Mouse (Mus musculus): Measurements from ENCODE around the gene Lpin2. TPM values are rescaled to one million over a fixed set of nuclear protein-coding genes. Genes with fewer than 3 reads are reported as not detected.
A peak's percentile ranks its signal among the peaks of the same experiment; 100 is the strongest.

Gene Lpin2
- polyA plus RNA-seq, 1 experiment from 2014 or later, result 65.8 TPM

DNA sequence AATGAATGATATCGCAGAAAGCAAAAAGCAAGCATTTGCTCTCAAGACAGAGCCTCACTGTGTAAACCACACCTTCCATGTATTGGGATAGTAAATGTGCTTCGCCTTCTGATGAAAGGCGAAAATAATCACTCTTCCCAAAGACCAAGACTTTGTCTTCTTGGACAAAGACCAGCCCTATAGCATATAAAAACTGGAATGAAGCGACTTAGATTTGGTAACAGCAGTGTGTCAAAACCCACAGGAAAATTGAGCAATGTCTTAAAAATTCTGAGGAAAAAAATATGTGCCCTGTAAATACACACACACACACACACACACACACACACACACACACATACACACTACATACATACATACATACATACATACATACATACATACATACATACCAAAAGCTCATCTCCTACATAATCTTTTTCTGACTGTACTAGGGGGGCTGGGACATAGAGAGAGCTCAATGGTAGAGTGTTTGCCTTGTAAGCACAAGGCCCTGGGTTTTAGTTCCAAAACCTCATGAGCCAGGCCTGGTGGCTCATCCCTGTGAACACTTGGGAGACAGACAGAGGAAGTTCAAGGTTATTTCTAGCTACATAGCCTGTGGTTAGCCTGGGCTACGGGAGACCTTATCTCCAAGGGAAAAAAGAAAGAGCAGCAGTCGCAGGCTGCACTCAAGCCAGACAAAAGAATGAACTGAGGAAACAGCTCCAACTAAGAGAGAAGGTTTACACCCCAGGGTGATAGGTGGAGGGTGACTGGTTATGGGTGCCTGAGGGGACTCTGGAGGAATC, 95.5 kb downstream of the Lpin2 start:
- WGBS, result 76% methylated on average over 6 of the region's 6 CpGs
- H3K36me3 ChIP-seq (ENCODE audit: insufficient read depth, low read length), result no peaks in the 10 kb centered on the region

DNA sequence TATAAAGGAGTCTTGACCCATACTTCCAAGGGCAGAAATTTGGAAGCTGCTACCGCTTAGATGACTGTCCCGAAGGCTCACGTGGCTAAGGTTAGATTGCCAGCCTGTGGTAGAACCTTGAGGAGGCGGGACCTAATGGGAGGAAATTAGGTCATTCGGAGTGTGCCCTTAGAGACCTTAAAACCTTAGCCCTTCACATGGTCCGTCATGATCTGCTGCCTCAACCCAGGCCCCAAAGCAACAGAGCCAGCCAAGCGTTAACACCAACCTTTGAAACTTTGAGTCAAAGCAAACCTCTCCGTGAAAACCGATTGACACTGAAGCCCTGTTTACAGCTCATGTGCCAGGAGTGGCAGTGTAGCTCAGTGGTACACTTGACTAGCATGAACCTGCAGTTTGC, 100.4 kb downstream of the Lpin2 start:
- H3K9me3 ChIP-seq (ENCODE audit: low read length), result no peaks in the 10 kb centered on the region
- no peak overlapping the region for H3K4me3 ChIP-seq (ENCODE audit: low read depth, low read length)
- WGBS, result 92% methylated on average over 9 of the region's 9 CpGs
- peaks cover 11% of the 10 kb centered on the region; the same call in 1 of the 2 replicates for H3K4me1 ChIP-seq (ENCODE audit: insufficient read depth, low read depth, low read length)
- no peaks in the 10 kb centered on the region for H3K36me3 ChIP-seq (ENCODE audit: insufficient read depth, low read length)
- H3K9ac ChIP-seq (replicated peaks; ENCODE audit: low read depth), result no peak overlapping the region
- no peak overlapping the region for H3K27ac ChIP-seq (ENCODE audit: low read length)
- ATAC-seq (no peak), DNase-seq (ENCODE audit: low spot score) (no peak)
- H3K27me3 ChIP-seq (replicated peaks; ENCODE audit: insufficient read depth, low read length), result no peaks in the 10 kb centered on the region
- TF ChIP-seq EP300 (IDR thresholded peaks at IDR 0.05) (no peak), CTCF (IDR thresholded peaks at IDR 0.05) (no peak)
- no peak overlapping the region for H3K4me2 ChIP-seq (replicated peaks; ENCODE audit: low read depth, low read length)

More for the DNA sequence above, 95.5 kb downstream of the Lpin2 start:
- ATAC-seq (peak; percentile 23; the same call in 1 of the 2 replicates), DNase-seq (ENCODE audit: low spot score) (peak; percentile 50)
- Histone ChIP-seq H3K9me3 (ENCODE audit: low read length) (no peaks in the 10 kb centered on the region), H3K4me2 (replicated peaks; ENCODE audit: low read depth, low read length) (no peak overlapping the region), H3K27ac (ENCODE audit: low read length) (no peak overlapping the region), H3K9ac (replicated peaks; ENCODE audit: low read depth) (no peak overlapping the region), H3K4me1 (ENCODE audit: insufficient read depth, low read depth, low read length) (no peaks in the 10 kb centered on the region), H3K27me3 (replicated peaks; ENCODE audit: insufficient read depth, low read length) (no peaks in the 10 kb centered on the region), H3K4me3 (ENCODE audit: low read depth, low read length) (no peak overlapping the region)
- TF ChIP-seq EP300 (IDR thresholded peaks at IDR 0.05) (no peak), CTCF (IDR thresholded peaks at IDR 0.05) (no peak)

DNA sequence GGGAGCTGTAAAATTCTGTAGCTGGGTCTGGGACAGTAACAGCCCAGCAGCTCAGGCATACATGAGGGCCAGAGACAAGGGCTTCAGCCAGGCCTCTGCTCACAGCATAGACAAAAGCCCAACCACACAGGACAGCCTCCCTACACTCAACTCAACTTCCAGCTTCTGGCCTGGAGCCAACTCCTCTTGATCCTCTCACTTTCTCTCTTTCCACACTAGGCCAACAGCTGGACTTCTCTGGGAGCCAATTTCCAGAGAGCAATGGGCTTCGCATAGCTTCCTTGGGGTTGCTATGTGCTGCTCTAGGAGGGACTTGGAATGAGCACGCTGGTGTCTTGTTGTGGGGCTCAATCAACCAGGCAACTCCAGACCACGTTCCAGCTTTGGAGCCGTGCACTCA, 100.9 kb downstream of the Lpin2 start:
- ATAC-seq (peak; percentile 75), DNase-seq (ENCODE audit: low spot score) (peak; percentile 88)
- no peaks in the 10 kb centered on the region for H3K36me3 ChIP-seq (ENCODE audit: insufficient read depth, low read length)
- WGBS, result 55% methylated on average over 4 of the region's 4 CpGs
- no peak overlapping the region for H3K4me3 ChIP-seq (ENCODE audit: low read depth, low read length)
- H3K27me3 ChIP-seq (replicated peaks; ENCODE audit: insufficient read depth, low read length), result no peaks in the 10 kb centered on the region
- H3K4me1 ChIP-seq (ENCODE audit: insufficient read depth, low read depth, low read length), result peaks cover 11% of the 10 kb centered on the region; the same call in 1 of the 2 replicates
- no peak overlapping the region for H3K4me2 ChIP-seq (replicated peaks; ENCODE audit: low read depth, low read length)
- no peaks in the 10 kb centered on the region for H3K9me3 ChIP-seq (ENCODE audit: low read length)
- no peak for TF ChIP-seq EP300 (IDR thresholded peaks at IDR 0.05)
- no peak for TF ChIP-seq CTCF (IDR thresholded peaks at IDR 0.05)
- H3K9ac ChIP-seq (replicated peaks; ENCODE audit: low read depth), result no peak overlapping the region
- no peak overlapping the region for H3K27ac ChIP-seq (ENCODE audit: low read length)

DNA sequence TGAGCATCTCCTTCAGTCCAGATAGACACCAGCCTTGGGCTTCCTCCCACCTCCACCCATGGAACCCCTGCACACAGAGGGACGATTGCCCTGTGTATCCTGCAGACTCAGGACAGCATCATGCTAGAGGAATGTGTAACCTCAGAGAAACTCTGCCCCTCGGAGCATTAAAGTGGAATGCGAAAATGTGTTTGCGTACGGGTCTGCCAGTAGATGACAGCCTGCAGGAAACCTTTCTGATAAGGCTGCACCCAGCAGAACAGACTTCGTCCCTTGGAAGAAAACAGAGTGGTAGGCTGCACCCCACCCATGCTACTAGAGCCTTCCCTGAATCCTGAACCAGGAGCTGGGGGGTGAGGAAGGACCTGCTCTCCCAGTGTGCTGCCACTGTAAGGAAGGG, 102.5 kb downstream of the Lpin2 start:
- Histone ChIP-seq H3K4me3 (ENCODE audit: low read depth, low read length) (no peak overlapping the region), H3K9ac (replicated peaks; ENCODE audit: low read depth) (no peak overlapping the region), H3K27ac (ENCODE audit: low read length) (no peak overlapping the region), H3K4me1 (ENCODE audit: insufficient read depth, low read depth, low read length) (peaks cover 11% of the 10 kb centered on the region; the same call in 1 of the 2 replicates), H3K9me3 (ENCODE audit: low read length) (no peaks in the 10 kb centered on the region), H3K36me3 (ENCODE audit: insufficient read depth, low read length) (no peaks in the 10 kb centered on the region), H3K27me3 (replicated peaks; ENCODE audit: insufficient read depth, low read length) (no peaks in the 10 kb centered on the region), H3K4me2 (replicated peaks; ENCODE audit: low read depth, low read length) (no peak overlapping the region)
- DNase-seq (ENCODE audit: low spot score) (no peak), ATAC-seq (peak; percentile 21; the same call in 1 of the 2 replicates)
- TF ChIP-seq CTCF (IDR thresholded peaks at IDR 0.05) (no peak), EP300 (IDR thresholded peaks at IDR 0.05) (no peak)
- 22% methylated on average over 6 of the region's 6 CpGs for WGBS

DNA sequence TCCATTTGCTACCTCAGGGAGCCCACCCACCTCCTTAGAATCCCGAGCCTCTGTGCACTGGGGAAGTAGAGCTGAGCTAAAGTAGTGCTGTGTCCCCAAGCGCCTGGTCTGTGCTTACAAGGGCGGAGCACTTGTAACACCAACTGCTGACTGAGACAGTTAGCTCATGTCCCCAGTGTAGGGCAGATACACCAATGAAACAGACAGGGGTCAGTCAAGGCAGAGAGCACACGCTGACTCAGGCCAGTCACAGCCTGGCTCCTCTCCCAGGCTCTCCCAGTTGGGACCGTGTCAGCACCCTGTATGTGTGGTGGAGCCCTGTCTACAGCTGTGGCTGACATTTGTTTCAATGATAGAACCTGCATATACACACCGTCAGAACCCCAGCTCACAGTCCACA, 103.6 kb downstream of the Lpin2 start:
- ATAC-seq (peak; percentile 70), DNase-seq (ENCODE audit: low spot score) (peak; percentile 41)
- 57% methylated on average over 6 of the region's 6 CpGs for WGBS
- TF ChIP-seq CTCF (IDR thresholded peaks at IDR 0.05) (peak; percentile 32), EP300 (IDR thresholded peaks at IDR 0.05) (no peak)
- Histone ChIP-seq H3K4me1 (ENCODE audit: insufficient read depth, low read depth, low read length) (peaks cover 11% of the 10 kb centered on the region; the same call in 1 of the 2 replicates), H3K4me3 (ENCODE audit: low read depth, low read length) (no peak overlapping the region), H3K27ac (ENCODE audit: low read length) (no peak overlapping the region), H3K9me3 (ENCODE audit: low read length) (no peaks in the 10 kb centered on the region), H3K4me2 (replicated peaks; ENCODE audit: low read depth, low read length) (no peak overlapping the region), H3K27me3 (replicated peaks; ENCODE audit: insufficient read depth, low read length) (no peaks in the 10 kb centered on the region), H3K36me3 (ENCODE audit: insufficient read depth, low read length) (no peaks in the 10 kb centered on the region), H3K9ac (replicated peaks; ENCODE audit: low read depth) (no peak overlapping the region)

DNA sequence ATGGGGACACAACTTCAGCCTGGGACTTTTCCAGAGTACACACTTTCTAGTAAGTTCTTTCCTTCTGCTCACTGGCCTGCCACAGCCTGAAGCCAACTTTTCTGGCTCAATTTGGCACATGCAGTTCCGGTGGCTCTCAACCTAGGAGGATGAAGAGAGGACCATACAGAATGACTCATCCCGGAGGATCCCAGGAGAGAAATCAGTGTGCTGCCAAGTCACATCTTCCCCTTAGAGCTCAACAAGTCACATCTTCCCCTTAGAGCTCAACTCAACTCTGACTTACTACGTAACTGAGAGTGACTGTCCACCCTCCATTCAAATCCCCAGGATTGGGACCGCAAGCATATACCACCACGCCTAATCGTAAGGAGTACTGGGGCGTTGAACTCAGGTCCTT, 105.2 kb downstream of the Lpin2 start:
- no peaks in the 10 kb centered on the region for H3K27me3 ChIP-seq (replicated peaks; ENCODE audit: insufficient read depth, low read length)
- no peak overlapping the region for H3K4me3 ChIP-seq (ENCODE audit: low read depth, low read length)
- no peak overlapping the region for H3K4me2 ChIP-seq (replicated peaks; ENCODE audit: low read depth, low read length)
- H3K9me3 ChIP-seq (ENCODE audit: low read length), result no peaks in the 10 kb centered on the region
- H3K9ac ChIP-seq (replicated peaks; ENCODE audit: low read depth), result no peak overlapping the region
- H3K27ac ChIP-seq (ENCODE audit: low read length), result no peak overlapping the region
- TF ChIP-seq CTCF (IDR thresholded peaks at IDR 0.05) (no peak), EP300 (IDR thresholded peaks at IDR 0.05) (no peak)
- ATAC-seq, result no peak
- peaks cover 11% of the 10 kb centered on the region; the same call in 1 of the 2 replicates for H3K4me1 ChIP-seq (ENCODE audit: insufficient read depth, low read depth, low read length)
- DNase-seq (ENCODE audit: low spot score), result no peak
- no peaks in the 10 kb centered on the region for H3K36me3 ChIP-seq (ENCODE audit: insufficient read depth, low read length)
- WGBS, result 93% methylated on average over 7 of the region's 7 CpGs

Data from lung, postnatal 0 days (tissue).